Mouse (Mus musculus) thymus, postnatal 4 days (tissue): ENCODE results near the gene Zfp36l2.
"Not testable (repeated sequence)": the region's sequence is repeated elsewhere in the genome, so short reads cannot be mapped to it uniquely, and the experiment has no call there.

Experiments used
- DNase-seq: peaks from one replicate; pipeline ENCODE4 v3.0.0; 2021

Zfp36l2 gene

GRCm38 (mm10) chr17:84187727-84188373, at the start of gene Zfp36l2:
Gene Zfp36l2 (minus strand): TSS chr17:84187947.
- peak; percentile 93 for DNase-seq

GRCm38 (mm10) chr17:84236781-84237557, 49.2 kb upstream of the Zfp36l2 start:
- DNase-seq, result no peak

GRCm38 (mm10) chr17:84235399-84235928, 47.7 kb upstream of the Zfp36l2 start:
- no peak for DNase-seq

- not testable (repeated sequence) for DNase-seq
These were observed 47.0 kb upstream of the Zfp36l2 start for GRCm38 (mm10) chr17:84234785-84235184.

- no peak for DNase-seq
These were observed 46.0 kb upstream of the Zfp36l2 start for GRCm38 (mm10) chr17:84233758-84234157.

GRCm38 (mm10) chr17:84231361-84231760, 43.6 kb upstream of the Zfp36l2 start:
- no peak for DNase-seq

- DNase-seq, result no peak
These were observed 40.5 kb upstream of the Zfp36l2 start for GRCm38 (mm10) chr17:84228223-84228622.

GRCm38 (mm10) chr17:84226681-84227080, 38.9 kb upstream of the Zfp36l2 start:
- DNase-seq, result no peak

- no peak for DNase-seq
These were observed 38.5 kb upstream of the Zfp36l2 start for GRCm38 (mm10) chr17:84226231-84226630.

GRCm38 (mm10) chr17:84224217-84224887, 36.6 kb upstream of the Zfp36l2 start:
- DNase-seq, result no peak

- not testable (repeated sequence) for DNase-seq
These were observed 31.1 kb upstream of the Zfp36l2 start for GRCm38 (mm10) chr17:84218841-84219240.

- no peak for DNase-seq
These were observed 29.9 kb upstream of the Zfp36l2 start for GRCm38 (mm10) chr17:84217696-84218095.

- DNase-seq, result no peak
These were observed 27.7 kb upstream of the Zfp36l2 start for GRCm38 (mm10) chr17:84215264-84215960.

- DNase-seq, result no peak
These were observed 25.7 kb upstream of the Zfp36l2 start for GRCm38 (mm10) chr17:84213464-84213863.

- DNase-seq, result no peak
These were observed 19.9 kb upstream of the Zfp36l2 start for GRCm38 (mm10) chr17:84207611-84208010.

GRCm38 (mm10) chr17:84206239-84206638, 18.5 kb upstream of the Zfp36l2 start:
- DNase-seq, result no peak

GRCm38 (mm10) chr17:84204962-84205361, 17.2 kb upstream of the Zfp36l2 start:
- DNase-seq, result no peak

- DNase-seq, result no peak
These were observed 15.6 kb upstream of the Zfp36l2 start for GRCm38 (mm10) chr17:84203340-84203739.

- no peak for DNase-seq
These were observed 13.4 kb upstream of the Zfp36l2 start for GRCm38 (mm10) chr17:84201183-84201582.

GRCm38 (mm10) chr17:84197912-84198344, 10.2 kb upstream of the Zfp36l2 start:
- DNase-seq, result no peak

GRCm38 (mm10) chr17:84196329-84196728, 8.6 kb upstream of the Zfp36l2 start:
- DNase-seq, result no peak

GRCm38 (mm10) chr17:84195835-84196234, 8.1 kb upstream of the Zfp36l2 start:
- no peak for DNase-seq

GRCm38 (mm10) chr17:84195003-84195395, 7.3 kb upstream of the Zfp36l2 start:
- no peak for DNase-seq
